Mouse (Mus musculus) C2C12 (cell line): Measurements from ENCODE around the gene Slc37a2. TPM values are rescaled to one million over a fixed set of nuclear protein-coding genes. Genes with fewer than 3 reads are reported as not detected.

ENCODE experiments used
- H3K27me3 ChIP-seq: one replicate; pipeline ENCODE4 v1.6.1; 2011; ENCODE audit not compliant: control insufficient read depth, insufficient read depth, insufficient read length
- H3K36me3 ChIP-seq: one replicate; pipeline ENCODE4 v1.6.1; 2011; ENCODE audit not compliant: control insufficient read depth, insufficient read depth
- H3K4me3 ChIP-seq: one replicate; pipeline ENCODE4 v1.5.1; 2011; ENCODE audit warnings: mild to moderate bottlenecking, control low read depth; ENCODE audit not compliant: poor library complexity, insufficient read depth, severe bottlenecking
- H3K79me2 ChIP-seq: one replicate; pipeline ENCODE4 v1.6.1; 2011; ENCODE audit not compliant: control insufficient read depth, insufficient read depth
- H3K79me3 ChIP-seq: one replicate; pipeline ENCODE4 v1.6.1; 2011; ENCODE audit warnings: low read depth, control low read depth
- H3ac ChIP-seq: one replicate; pipeline ENCODE3; 2011; ENCODE audit warnings: low read depth; ENCODE audit not compliant: control insufficient read depth, insufficient read length
- CEBPB ChIP-seq: IDR thresholded peaks from one replicate; pipeline ENCODE4 v1.6.1; 2011; ENCODE audit warnings: low read depth, mild to moderate bottlenecking, control low read depth, moderate library complexity
- CTCF ChIP-seq: IDR thresholded peaks from one replicate; pipeline ENCODE4 v1.5.1; 2011; ENCODE audit not compliant: control insufficient read depth, insufficient read depth, insufficient read length
- FOSL1 ChIP-seq: IDR thresholded peaks from one replicate; pipeline ENCODE4 v1.8.0; 2011; ENCODE audit warnings: mild to moderate bottlenecking, low read length; ENCODE audit not compliant: poor library complexity, insufficient read depth, severe bottlenecking
- MAX ChIP-seq: IDR thresholded peaks from one replicate; pipeline ENCODE4 v1.6.1; 2011; ENCODE audit warnings: mild to moderate bottlenecking, control low read depth
- MYOD1 ChIP-seq: IDR thresholded peaks from one replicate; pipeline ENCODE4 v1.6.1; 2011; ENCODE audit warnings: low read depth; ENCODE audit not compliant: control insufficient read depth, insufficient read length
- MYOG ChIP-seq: IDR thresholded peaks from one replicate; pipeline ENCODE4 v1.6.1; 2011; ENCODE audit not compliant: control insufficient read depth, insufficient read length; ENCODE audit errors: extremely low read depth
- USF1 ChIP-seq: IDR thresholded peaks from one replicate; pipeline ENCODE4 v1.6.1; 2011; ENCODE audit warnings: low read depth, mild to moderate bottlenecking, control low read depth, moderate library complexity
- polyA plus RNA-seq: library from polyadenylated mRNA; unstranded; fragments of >200 nt; fragmentation: generic; extraction: Trizol; gene quantifications from one replicate; pipeline ENCODE4 v1.2.1, GENCODE M21; 2012; ENCODE audit warnings: missing spikeins

Gene Slc37a2
- polyA plus RNA-seq, 1 experiment, result 4.2 TPM

- Histone ChIP-seq H3K4me3 (peak overlapping the region; percentile 21), H3K79me3 (no peaks in the 10 kb centered on the region), H3K36me3 (no peaks in the 10 kb centered on the region), H3K79me2 (no peaks in the 10 kb centered on the region), H3K27me3 (no peaks in the 10 kb centered on the region), H3ac (no peak overlapping the region)
- TF ChIP-seq CEBPB, result no peak
- peak; percentile 82 for TF ChIP-seq MYOD1
Measured at GRCm38 (mm10) chr9:37254531-37255110, 917 bp downstream of the Slc37a2 start.

DNA sequence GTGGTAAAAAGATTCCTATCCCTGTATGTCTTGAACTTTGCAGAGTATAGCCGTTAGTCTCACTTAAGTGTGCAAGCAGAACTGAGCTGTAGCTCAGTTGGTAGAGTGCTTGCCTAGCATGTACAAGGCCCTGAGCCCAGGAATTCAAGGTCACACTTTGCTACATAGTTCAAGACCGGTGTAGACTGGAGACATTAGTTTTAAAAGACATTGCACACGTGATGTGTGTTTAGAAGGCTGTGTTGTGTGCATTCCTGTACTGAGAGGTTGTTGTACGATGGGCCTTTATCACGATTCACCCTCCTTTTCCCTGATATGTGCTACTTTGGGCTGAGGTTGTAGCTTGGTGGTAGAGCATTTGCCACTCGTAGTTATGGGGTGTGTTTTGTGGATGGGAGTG lies 4.9 kb downstream of the Slc37a2 start:
- Histone ChIP-seq H3K4me3 (no peak overlapping the region), H3ac (no peak overlapping the region), H3K36me3 (no peaks in the 10 kb centered on the region), H3K79me2 (no peaks in the 10 kb centered on the region), H3K27me3 (no peaks in the 10 kb centered on the region), H3K79me3 (no peaks in the 10 kb centered on the region)
- TF ChIP-seq USF1 (no peak), FOSL1 (no peak), CEBPB (no peak), CTCF (no peak), MYOD1 (no peak), MAX (no peak), MYOG (no peak)

DNA sequence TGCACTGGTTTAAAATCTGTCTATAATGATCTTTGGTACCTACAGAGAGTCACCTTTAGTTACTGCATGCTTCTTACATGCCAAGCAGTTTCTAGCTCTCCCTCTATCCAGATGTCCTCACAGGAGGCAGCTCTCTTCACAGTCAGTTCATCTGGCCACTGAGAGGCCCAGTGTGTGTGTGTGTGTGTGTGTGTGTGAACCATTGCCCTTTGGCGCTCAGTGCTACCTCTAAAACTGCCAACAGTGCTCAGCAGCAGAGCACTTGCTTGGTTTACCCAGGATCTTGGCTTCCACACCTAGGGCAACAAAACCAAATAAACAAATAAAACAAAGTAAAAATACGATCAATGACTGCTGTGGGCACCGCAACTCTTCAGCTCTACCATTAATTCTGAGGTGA lies 5.6 kb downstream of the Slc37a2 start:
- TF ChIP-seq MAX (no peak), MYOD1 (no peak), FOSL1 (no peak), CTCF (no peak), USF1 (no peak), MYOG (no peak), CEBPB (no peak)
- no peaks in the 10 kb centered on the region for H3K79me2 ChIP-seq
- no peaks in the 10 kb centered on the region for H3K27me3 ChIP-seq

DNA sequence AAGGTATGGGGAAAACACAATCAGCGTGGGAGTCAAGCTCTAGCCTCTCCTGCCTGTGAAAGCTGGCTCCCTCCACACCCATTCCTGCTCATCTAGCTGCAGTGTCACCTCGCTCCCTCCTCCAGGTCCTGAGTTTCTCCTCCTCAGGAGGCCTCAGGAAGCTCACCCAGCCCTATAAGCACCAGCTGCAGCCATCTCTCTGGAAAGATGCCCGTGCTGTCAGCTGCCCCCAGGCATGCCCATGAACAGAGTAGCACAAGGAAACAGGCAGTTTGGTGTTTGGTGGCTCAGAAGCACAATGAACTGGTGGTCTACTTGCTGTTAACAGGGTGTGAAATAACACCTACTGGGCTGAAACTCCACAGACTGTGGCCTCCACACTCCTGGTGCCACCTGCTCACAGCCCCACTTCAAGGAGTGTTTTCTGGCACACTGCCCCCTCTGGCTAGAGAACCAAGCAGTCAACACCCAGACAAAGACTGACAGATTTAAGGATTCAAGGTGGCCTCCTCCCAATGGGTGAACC lies 7.1 kb downstream of the Slc37a2 start:
- TF ChIP-seq FOSL1 (no peak), USF1 (no peak), MAX (no peak), CTCF (no peak), MYOD1 (no peak), MYOG (no peak), CEBPB (no peak)
- H3ac ChIP-seq, result no peak overlapping the region
- H3K79me2 ChIP-seq, result no peaks in the 10 kb centered on the region
- H3K79me3 ChIP-seq, result no peaks in the 10 kb centered on the region
- H3K36me3 ChIP-seq, result no peaks in the 10 kb centered on the region
- H3K4me3 ChIP-seq, result no peak overlapping the region
- no peaks in the 10 kb centered on the region for H3K27me3 ChIP-seq

More for the DNA sequence above, 5.6 kb downstream of the Slc37a2 start:
- Histone ChIP-seq H3K36me3 (no peaks in the 10 kb centered on the region), H3ac (no peak overlapping the region), H3K79me3 (no peaks in the 10 kb centered on the region), H3K4me3 (no peak overlapping the region)

DNA sequence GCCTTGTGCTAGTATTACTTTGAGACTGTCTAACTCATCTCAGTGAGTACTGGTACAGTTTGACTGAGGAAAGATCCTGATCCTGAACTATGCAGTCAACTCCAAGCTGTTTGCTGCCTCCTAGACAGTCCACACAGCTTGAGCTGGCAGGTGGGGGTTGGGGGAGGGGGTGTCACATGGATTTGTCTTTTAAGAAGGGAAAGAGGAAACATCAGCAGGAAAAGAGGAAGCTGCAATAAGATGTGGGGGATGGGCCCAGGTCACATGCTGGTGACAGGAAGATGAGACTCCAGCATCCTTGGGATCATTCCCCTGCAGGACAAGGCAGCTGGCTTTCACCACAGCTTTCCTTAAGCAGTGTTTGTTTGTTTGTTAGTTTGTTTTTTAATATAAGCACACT lies 8.1 kb downstream of the Slc37a2 start:
- Histone ChIP-seq H3K4me3 (no peak overlapping the region), H3K36me3 (no peaks in the 10 kb centered on the region), H3K27me3 (no peaks in the 10 kb centered on the region), H3K79me2 (no peaks in the 10 kb centered on the region), H3ac (no peak overlapping the region), H3K79me3 (no peaks in the 10 kb centered on the region)
- no peak for TF ChIP-seq CEBPB
- no peak for TF ChIP-seq MAX
- no peak for TF ChIP-seq USF1
- TF ChIP-seq FOSL1, result no peak
- TF ChIP-seq MYOD1, result no peak
- no peak for TF ChIP-seq CTCF

DNA sequence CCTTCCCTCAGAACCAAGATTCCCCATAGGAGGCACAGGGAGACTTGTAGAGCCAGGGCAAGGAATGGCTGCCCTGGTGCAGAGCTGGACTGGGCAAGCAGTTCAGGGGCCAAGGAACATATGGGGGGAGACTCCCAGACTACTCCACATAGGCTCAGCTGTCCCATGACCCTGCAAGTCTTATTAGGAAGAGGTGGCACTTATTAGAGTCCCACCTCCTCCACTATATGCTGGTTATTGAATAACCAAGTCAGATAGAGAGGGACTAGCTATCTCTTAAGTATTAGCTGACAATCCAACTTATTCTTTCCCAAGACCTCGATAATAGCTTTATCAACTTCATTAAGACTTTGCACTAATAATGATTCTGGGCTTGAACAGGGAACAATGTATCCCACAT lies 9.7 kb downstream of the Slc37a2 start:
- no peaks in the 10 kb centered on the region for H3K79me2 ChIP-seq
- no peaks in the 10 kb centered on the region for H3K79me3 ChIP-seq
- no peak overlapping the region for H3ac ChIP-seq
- H3K36me3 ChIP-seq, result no peaks in the 10 kb centered on the region
- no peak overlapping the region for H3K4me3 ChIP-seq
- TF ChIP-seq MYOD1 (no peak), MAX (no peak), FOSL1 (no peak), CTCF (no peak), CEBPB (no peak), USF1 (no peak), MYOG (no peak)
- H3K27me3 ChIP-seq, result no peaks in the 10 kb centered on the region
